Mouse (Mus musculus) CH12.LX (cell line): ENCODE measurements around the gene Gm21870. TPM values are rescaled to one million over a fixed set of nuclear protein-coding genes. Genes with fewer than 3 reads are reported as not detected.
"Not testable (repeated sequence)": the region's sequence is repeated elsewhere in the genome, so short reads cannot be mapped to it uniquely, and the experiment has no call there.

Source experiments
- DNase-seq: peaks from one replicate; pipeline ENCODE4 v3.0.0-alpha.2; 2013; ENCODE audit errors: extremely low read depth
- H3K27ac ChIP-seq: 2 replicates; pipeline ENCODE4 v1.5.1; 2012; ENCODE audit warnings: low read depth, mild to moderate bottlenecking, control low read depth, moderate library complexity; ENCODE audit not compliant: insufficient read depth
- H3K27me3 ChIP-seq: replicated peaks from 2 replicates; pipeline ENCODE3; 2012; ENCODE audit warnings: inconsistent platforms
- H3K36me3 ChIP-seq, 2 experiments: replicated peaks in 1 of 2; 2 replicates each; pipeline versions ENCODE3 to v1.6.1; 2012; ENCODE audit warnings: inconsistent platforms in 1 of 2, low read length in 1 of 2, mild to moderate bottlenecking in 1 of 2, mixed read lengths in 1 of 2, moderate library complexity in 1 of 2; ENCODE audit not compliant: control insufficient read depth in 1 of 2, insufficient read depth in 1 of 2
- H3K4me1 ChIP-seq, 2 experiments: 2 replicates each; pipeline ENCODE4 v1.6.1; 2012; ENCODE audit warnings: inconsistent platforms in 1 of 2, moderate library complexity in 1 of 2; ENCODE audit not compliant: insufficient read depth in 2 of 2, control insufficient read depth in 1 of 2
- H3K4me2 ChIP-seq: 2 replicates; pipeline ENCODE4 v1.6.1; 2012; ENCODE audit warnings: low read depth, mild to moderate bottlenecking, control low read depth; ENCODE audit not compliant: poor library complexity, insufficient read depth, severe bottlenecking
- H3K4me3 ChIP-seq, 3 experiments: fragments of 150-350 bp in 1 of 3; sonication (generic) in 1 of 3; replicated peaks in 1 of 3; 2 replicates each; pipeline versions ENCODE3 to v1.5.1; 2011 to 2012; ENCODE audit warnings: low read depth in 2 of 3, low read length in 2 of 3, mild to moderate bottlenecking in 2 of 3, moderate library complexity in 2 of 3, control low read depth in 1 of 3, improper control_type of control experiment in 1 of 3, inconsistent platforms in 1 of 3, mixed read lengths in 1 of 3; ENCODE audit not compliant: poor library complexity in 1 of 3
- H3K79me2 ChIP-seq: replicated peaks from 2 replicates; pipeline ENCODE4 v1.6.1; 2012; ENCODE audit warnings: mild to moderate bottlenecking, moderate library complexity; ENCODE audit not compliant: control insufficient read depth, poor library complexity, insufficient read depth, severe bottlenecking; ENCODE audit errors: extremely low read depth
- H3K9ac ChIP-seq: 2 replicates; pipeline ENCODE4 v1.6.1; 2012; ENCODE audit warnings: low read depth, mild to moderate bottlenecking, control low read depth, moderate library complexity; ENCODE audit not compliant: insufficient read depth
- H3K9me3 ChIP-seq: replicated peaks from 2 replicates; pipeline ENCODE3; 2012; ENCODE audit warnings: low read length, inconsistent platforms, mixed read lengths
- dilution Hi-C: fragments of 300-500 bp; cut with MboI; formaldehyde crosslinking; loops from 2 replicates; pipeline ENCODE4 v1.14.3; 2020; ENCODE audit warnings: low sequenced_read_pairs; ENCODE audit not compliant: extremely low pct_unique_long_range_greater_than_20kb, extremely low pct_ligation_motif_present
- in situ Hi-C: fragments of 300-500 bp; cut with MboI; formaldehyde crosslinking; loops from 3 replicates; pipeline ENCODE4 v1.14.3; 2019; ENCODE audit warnings: low sequenced_read_pairs, low pct_ligation_motif_present, low pct_unique_long_range_greater_than_20kb, mixed read lengths
- polyA plus RNA-seq: library from polyadenylated mRNA; unstranded; fragments of >175 nt; gene quantifications from 2 replicates; pipeline ENCODE4 v1.2.1, GENCODE M21; 2012; ENCODE audit warnings: low read depth; ENCODE audit not compliant: insufficient read length
- total RNA-seq, 2 experiments: library from RNA; depleted of rRNA; stranded (reverse); fragments of 300-350 nt in 1 of 2; fragments of >200 nt in 1 of 2; gene quantifications; 2 replicates each; pipeline ENCODE4 v1.2.3; 2012 to 2014

Gene Gm21870
- total RNA-seq (2012; rRNA removed) (not detected in 2 replicates), total RNA-seq (2014; rRNA removed) (not detected in 2 replicates), polyA plus RNA-seq (not detected in 2 replicates)

- H3K4me2 ChIP-seq, DNase-seq, H3K27ac ChIP-seq, H3K79me2 ChIP-seq, H3K36me3 ChIP-seq, H3K4me1 ChIP-seq, in situ Hi-C loops, H3K9ac ChIP-seq, H3K4me3 ChIP-seq, H3K9me3 ChIP-seq, H3K27me3 ChIP-seq, dilution Hi-C loops: not testable (repeated sequence)
Observed at GRCm38 (mm10) chrX:33986716-33987115, at the start of gene Gm21870. Gm21870 (minus strand) TSS chrX:33986816.

DNA sequence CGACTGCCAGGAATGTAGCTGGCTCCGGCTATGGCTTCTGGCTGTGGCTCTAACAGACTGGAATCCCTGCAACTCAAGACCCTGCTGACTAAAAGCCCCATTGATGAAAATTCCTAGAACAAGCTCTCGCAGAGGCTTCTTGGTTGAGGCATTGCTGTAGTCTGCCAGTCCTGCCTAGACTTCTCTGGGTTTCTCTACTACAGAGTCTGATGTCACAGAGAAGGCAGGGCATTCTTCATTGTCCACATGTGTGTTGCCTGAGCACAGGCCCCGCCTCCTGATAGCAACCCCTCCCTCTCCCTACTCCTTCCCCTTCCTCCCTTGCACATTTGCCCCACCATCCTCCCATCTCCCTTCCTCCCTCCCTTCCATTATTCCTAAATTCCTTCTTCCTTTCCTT is 30.2 kb downstream of the Gm21870 start, which contains the start of gene Btbd35f6:
TSS of gene Btbd35f6 (minus strand) at position 101 of the 400 bp plus-strand sequence.
- H3K9ac ChIP-seq, H3K4me2 ChIP-seq, H3K79me2 ChIP-seq, H3K36me3 ChIP-seq, dilution Hi-C loops, H3K27me3 ChIP-seq, in situ Hi-C loops, H3K4me1 ChIP-seq, H3K4me3 ChIP-seq, H3K27ac ChIP-seq, H3K9me3 ChIP-seq, DNase-seq: not testable (repeated sequence)

Other genes with a start within 250 kb of the Gm21870 start
- gene Btbd35f6, start 30.3 kb downstream of the Gm21870 start, total RNA-seq (2012; rRNA removed), result not detected in 2 replicates
- not detected in 2 replicates for gene Btbd35f6, start 30.3 kb downstream of the Gm21870 start, total RNA-seq (2014; rRNA removed)
- gene Btbd35f6, start 30.3 kb downstream of the Gm21870 start, polyA plus RNA-seq, result not detected in 2 replicates
- not detected in 2 replicates for gene Btbd35f9, start 174.7 kb upstream of the Gm21870 start, total RNA-seq (2012; rRNA removed)
- not detected in 2 replicates for gene Btbd35f9, start 174.7 kb upstream of the Gm21870 start, total RNA-seq (2014; rRNA removed)
- not detected in 2 replicates for gene Btbd35f9, start 174.7 kb upstream of the Gm21870 start, polyA plus RNA-seq